Mouse (Mus musculus) cerebellum, postnatal 4 days (tissue): ENCODE results near the gene 4930426L09Rik.

ENCODE experiments used
- DNase-seq, 2 experiments: peaks; one replicate each; pipeline ENCODE4 v3.0.0; 2022; ENCODE audit warnings: low spot score in 2 of 2, mixed read lengths in 1 of 2

4930426L09Rik gene

GRCm38 (mm10) chr2:19011443-19011842, 13.3 kb downstream of the 4930426L09Rik start:
- no peak for DNase-seq

GRCm38 (mm10) chr2:19016348-19016747, 18.2 kb downstream of the 4930426L09Rik start:
- DNase-seq, result no peak

DNA sequence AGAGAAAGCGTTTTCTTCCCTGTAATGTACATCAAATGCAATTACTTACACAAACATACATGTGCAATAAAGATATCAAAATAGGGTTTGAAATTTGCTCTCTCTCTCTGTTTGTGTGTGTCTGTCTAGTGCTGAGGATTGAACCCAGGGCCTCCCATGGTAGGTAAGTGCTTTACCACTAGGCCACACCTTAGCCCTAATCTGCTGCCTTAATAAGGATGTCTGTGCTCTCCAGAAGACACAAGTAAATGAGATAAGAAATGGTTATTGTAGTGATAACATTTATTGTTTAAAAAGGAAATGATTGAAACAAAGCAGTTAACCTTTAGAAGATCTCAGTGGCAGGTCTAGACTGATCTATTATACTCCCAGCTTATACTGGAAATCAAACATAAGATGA, 18.7 kb downstream of the 4930426L09Rik start:
- DNase-seq, result no peak

GRCm38 (mm10) chr2:19018034-19018433, 19.9 kb downstream of the 4930426L09Rik start:
- no peak for DNase-seq

GRCm38 (mm10) chr2:19024807-19025206, 26.7 kb downstream of the 4930426L09Rik start:
- no peak for DNase-seq

DNA sequence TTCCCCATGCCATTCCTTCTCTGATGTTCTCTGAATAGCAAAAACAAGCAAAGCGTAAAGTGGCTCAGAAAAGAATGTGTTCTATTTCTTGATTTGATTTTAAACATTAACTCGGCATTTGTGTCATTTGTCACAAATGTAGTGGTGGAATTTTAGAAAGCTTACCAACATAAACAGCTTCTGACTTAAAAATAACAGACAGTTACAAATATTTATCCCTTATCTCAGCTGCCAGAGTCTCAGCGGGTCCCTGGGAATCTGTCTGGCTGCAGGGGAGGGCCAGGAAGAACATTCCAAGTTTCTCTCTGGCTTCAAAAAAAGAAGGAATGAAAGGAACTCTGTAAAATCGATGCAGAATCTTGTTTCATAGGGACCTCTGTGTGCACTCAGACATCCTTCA, 39.3 kb downstream of the 4930426L09Rik start:
- no peak for DNase-seq

DNA sequence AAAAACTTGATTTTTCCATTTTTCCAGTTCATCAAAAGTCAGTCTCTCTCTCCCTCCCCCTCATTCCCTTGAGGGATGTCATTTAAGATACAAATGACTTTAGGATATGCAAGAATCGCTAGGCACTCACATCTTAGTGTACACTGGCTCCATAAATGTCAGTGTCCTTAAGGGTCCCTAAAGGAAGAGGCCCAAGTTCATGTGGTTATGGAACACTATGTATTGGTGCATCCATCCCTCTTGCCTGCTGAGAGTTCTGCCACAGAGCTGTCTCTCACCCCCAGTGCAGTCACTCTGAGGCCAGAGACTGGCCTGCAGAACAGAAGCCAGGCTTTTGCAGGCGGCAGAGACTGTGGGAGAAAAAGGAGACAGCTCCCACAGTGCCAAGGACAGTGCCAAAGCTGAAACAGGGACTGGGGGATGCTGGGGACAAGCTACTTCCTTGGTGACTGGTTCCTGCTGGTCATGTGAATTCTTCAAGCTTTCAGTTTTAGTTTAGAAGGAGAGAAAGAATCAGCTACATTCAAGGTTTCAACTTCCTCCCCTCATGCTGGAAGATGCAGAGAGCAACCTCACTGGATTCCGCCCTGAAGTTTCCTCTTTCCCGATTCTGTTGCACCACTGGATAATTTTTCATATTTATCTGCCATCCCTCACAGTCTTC, 39.9 kb downstream of the 4930426L09Rik start:
- no peak for DNase-seq

GRCm38 (mm10) chr2:19048225-19048624, 50.1 kb downstream of the 4930426L09Rik start:
- no peak for DNase-seq

DNA sequence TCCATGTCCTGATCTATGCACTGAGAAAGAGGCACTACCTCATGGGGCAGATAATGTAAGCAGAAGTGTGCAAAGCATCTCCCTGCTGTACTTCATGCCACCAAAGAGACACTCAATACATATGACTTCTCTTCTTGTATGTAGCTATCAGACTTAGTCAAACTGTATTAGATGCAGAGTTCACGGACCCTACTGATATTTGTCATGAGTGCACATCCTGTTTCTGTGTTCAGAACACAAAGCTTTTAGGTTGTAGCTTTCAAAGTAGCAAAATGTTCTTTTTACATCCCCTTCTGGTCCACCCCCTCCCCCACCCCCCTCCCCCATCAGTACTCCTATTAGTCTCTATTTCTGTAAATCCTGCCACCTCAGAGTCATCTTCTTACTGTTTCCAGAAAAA, 51.2 kb downstream of the 4930426L09Rik start:
- DNase-seq, result no peak
